Mouse (Mus musculus) MN1 (cell line): ENCODE measurements at regions not wholly inside any gene's neighbourhood (a gene's known extent, or its start where the extent isn't known, plus 50 kb on each side); places are given as distances from the start of the nearest gene placed in this dataset.
A peak's percentile ranks its signal among the peaks of the same experiment; 100 is the strongest.

ENCODE experiments used
- DNase-seq: peaks from one replicate; pipeline ENCODE4 v3.0.0-alpha.2; 2016; ENCODE audit warnings: low spot score

DNA sequence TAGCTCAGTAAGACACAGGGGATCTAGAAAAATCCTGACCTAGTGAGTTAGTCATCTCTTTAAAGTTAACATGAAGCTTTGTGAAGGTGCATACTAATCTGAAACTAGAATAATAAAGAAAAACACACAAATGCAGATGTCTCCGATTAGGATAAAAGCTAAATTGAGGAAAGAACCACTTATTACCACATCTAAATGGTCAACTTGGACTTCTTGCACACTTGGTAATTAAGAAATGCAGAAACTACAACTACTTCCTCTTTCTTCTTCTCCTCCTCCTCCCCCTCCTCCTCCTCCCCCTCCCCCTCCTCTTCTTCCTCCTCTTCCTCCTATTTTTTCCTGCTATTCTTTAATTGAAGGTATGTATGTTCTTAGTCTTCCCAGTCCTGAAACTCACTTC is 116.3 kb downstream of the Dkk1 start:
- DNase-seq, result no peak

DNA sequence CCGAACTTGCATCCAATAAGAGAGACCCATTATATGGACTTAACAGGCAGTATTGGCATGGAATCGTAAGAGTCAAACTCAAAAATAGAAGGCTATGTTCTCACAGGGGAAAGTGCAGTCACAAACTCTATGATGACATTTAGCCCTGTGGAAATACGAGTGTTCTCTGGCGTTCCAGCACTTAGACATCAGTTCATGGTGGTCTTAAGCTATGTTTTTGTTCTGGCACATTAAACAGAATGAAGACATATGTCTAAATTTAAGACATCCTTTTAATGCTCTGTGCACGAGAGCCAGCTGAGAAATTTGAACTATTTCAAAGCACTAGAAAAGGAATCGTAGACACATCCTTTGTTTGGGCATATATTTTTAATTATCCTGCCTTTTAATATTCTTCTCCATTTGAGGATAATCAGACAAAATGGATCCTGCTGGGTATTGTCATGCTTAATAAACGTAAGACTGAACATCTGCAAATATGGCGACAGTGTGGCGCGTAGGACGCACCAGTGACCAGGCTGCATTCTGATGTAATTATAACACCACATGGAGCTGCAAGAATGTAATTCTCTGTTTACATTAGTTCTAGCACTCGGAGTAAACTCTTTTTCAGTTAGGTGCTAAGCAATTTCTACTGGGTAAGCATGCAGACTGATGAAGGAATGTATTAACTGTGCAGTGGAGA is 114.3 kb downstream of the Dkk1 start:
- no peak for DNase-seq

DNA sequence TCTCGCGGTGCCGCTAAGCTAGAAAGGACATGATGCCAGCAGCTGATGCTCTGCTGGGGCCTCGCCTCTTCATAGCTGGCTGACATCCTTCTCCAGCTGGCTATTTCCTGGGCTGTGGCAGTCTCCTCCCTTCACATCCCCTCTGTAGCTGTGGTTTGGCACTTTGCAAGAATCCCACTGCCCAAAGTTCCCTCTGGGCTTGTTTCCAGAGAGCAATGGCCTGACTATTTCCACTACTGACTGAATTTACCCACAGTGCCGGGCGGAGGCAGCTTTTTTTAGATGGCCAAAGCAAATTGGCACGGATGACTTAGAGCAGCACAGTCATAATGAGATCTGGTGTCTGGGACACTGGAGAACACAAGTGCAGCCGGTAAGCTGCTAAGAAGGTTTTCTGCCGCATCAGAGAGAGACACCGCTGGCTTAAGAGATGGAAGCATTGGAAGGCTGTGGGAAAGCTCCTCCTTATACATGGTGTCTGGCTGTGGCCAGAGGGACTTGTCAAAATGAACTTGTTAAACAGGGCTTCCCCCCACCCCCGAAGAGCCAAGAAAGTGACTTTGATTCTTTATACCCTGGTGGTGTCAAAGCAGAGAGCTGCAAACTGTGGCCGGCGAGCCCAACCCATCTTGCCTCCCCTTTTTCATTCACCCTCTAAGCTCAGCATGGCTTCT is 98.5 kb downstream of the Dkk1 start:
- peak; percentile 78 for DNase-seq

DNA sequence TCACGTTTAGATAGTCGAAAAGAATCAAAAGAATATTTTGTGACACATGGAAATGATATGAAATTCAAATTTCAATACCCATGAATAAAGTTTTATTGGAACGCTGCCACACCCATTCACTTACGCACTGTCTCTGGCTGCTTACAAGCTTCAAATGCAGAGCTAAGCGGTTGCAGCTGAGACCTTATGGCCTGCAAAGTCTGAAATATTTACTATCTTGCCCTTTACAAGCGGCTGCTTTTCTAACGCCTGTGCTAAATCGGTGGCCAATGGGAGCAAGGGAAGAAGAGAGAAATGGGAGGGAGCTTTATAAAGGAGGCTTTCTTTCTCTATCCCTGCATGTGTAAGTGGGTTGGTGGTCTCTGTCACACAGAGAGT is 97.9 kb downstream of the Dkk1 start:
- no peak for DNase-seq

DNA sequence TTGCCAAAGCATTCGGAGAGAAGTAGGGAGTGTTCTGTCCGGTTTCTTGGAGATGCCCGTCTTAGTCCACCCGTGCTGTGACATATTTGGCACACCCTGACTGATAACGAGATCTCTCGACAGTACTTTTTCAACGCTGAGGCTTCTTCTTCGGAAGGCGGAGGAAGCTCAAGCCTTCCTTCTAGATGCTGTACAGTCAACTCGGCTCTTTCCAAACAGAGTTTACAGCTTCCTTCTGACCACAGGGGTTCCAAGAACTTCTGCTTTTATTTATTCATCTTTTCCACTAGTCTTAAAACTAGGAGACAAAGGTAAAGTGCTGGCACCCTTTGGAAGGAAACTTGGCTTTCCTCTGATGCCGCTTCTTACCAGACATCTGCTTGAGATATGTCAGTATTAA is 96.8 kb downstream of the Dkk1 start:
- no peak for DNase-seq

DNA sequence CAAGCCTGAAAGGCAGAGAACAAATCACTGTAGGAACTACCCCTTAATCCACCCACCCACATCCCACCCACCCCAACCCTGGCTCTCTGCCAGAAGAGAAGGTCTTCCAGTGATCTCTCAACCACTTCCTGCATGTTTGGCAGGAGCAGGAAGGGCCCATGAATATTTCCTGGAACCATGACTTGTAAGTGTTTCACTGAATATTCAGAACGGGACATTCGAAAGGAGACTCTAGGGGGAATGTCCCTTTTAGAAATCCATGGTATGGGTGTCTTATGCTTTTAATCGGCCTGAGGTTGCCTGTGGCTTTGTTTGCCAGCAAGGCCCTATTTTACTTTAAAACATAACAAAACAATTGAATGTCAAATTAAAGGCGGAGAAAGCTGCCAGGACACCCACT is 66.0 kb downstream of the Dkk1 start:
- no peak for DNase-seq

DNA sequence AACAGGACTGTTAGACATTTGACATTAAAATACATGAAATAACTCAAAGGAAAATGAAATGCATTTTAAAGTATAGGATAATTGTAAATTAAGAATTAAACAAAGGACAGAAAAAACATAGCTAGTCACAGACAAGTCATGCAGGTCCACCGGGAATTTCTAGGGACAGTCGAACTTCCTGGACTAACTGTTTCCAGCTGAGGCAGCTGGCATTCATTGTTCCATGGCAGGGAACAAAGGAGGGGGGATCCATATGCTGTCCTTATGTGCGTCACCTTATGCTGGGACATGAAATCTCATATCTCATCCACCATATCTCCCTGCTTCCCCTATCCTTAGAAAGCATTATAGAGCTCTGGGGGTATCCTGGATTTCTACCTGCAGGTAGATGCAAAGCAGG is 59.7 kb downstream of the Dkk1 start:
- peak; percentile 26 for DNase-seq

DNA sequence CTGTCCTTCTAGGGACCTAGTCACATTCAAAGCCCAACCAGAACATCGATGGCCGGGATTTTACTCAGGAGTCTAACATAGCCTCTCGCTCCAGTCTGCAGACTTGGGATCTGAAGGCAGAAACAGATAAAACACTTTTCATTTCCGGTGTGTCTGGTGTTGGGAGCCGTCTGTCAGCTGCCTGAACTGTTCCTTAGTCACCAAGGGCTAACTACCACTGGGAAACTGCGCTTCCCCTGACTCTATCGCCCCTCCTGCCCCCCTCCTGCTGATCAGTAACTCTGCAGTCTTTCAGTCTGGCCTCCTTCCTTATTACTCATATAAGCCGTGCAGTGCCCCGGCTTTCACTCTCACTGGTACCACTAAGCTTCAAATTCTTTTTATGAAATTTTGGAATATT is 58.5 kb downstream of the Dkk1 start:
- DNase-seq, result peak; percentile 80
